Mouse (Mus musculus): ENCODE measurements around the gene Mef2d.

DNA sequence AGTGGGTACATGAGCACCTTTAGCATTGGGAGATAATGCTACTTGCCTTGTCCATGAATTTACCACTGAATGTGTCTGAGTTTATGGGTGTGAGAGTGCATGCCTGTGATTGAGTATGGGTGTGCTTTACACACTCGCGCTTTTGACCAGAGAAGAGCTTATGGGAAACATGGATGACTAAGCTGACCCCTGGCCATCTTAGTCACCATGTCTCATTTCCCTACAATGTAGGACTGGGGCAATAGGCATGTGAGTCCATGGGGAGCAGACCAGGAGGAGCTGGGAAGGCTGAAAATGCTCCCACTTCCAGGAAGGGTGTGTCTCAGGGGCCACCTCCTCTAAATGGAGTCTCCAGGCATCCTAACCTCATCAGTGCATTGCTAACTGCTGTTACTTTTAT lies 67.9 kb downstream of the Mef2d start:
- TF ChIP-seq CTCF (IDR thresholded peaks at IDR 0.05; ENCODE audit: extremely low read depth, insufficient read length, insufficient replicate concordance, low read depth, low read length), result no peak
- no peak for TF ChIP-seq POLR2A (IDR thresholded peaks at IDR 0.05; ENCODE audit: low read depth, low read length)
